Mouse (Mus musculus): ENCODE results near the gene Aldh6a1.

Gene Aldh6a1

DNA sequence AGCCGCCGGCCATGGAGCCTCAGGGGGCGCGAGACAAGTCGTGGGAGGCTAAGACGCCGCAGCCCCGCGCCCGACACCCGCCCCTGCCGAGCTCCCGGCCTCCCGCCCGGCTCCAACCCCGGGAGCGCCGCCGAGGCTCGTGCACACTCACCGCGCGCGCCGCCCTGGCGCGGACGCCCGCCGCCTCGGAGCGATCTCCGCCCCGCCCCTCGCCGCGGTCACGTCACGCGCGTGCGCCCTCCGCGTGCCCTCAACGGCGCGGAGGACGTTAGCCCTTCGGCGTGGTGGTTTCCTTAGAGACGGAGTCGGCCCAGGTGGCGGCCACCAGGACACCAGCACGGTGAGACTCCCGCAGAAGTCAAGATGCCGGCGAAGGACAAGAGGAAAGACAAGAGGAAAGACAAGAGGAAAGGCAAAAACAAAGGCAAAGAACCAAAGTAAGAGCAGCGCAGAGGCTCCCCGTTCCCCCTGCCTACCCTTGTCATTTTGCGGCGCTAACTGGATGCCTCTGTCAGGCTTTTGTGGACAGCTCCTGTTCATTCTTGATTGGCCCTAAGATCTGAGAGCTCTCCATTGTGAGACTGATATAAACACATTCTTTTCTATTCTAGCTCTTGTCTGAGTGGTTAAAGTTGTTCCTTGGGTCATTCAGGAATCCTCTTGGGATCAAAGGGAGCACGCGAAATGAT, 41.8 kb downstream of the Aldh6a1 start, which contains the start of the genes Entpd5 and Bbof1:
Gene Entpd5 (minus strand): TSS at position 211 of the 689 bp plus-strand sequence.
Gene Bbof1 (plus strand): TSS at position 253 of the 689 bp plus-strand sequence.
- peak; percentile 92 for DNase-seq (ENCODE audit: low read depth)

GRCm38 (mm10) chr12:84407874-84408818, 42.7 kb downstream of the Aldh6a1 start:
- peak; percentile 86 for DNase-seq (ENCODE audit: low read depth)

GRCm38 (mm10) chr12:84407259-84407658, 43.5 kb downstream of the Aldh6a1 start:
- DNase-seq (ENCODE audit: low read depth) = peak; percentile 26

- peak; percentile 18 for DNase-seq (ENCODE audit: low read depth)
Observed at GRCm38 (mm10) chr12:84404541-84404940, 46.3 kb downstream of the Aldh6a1 start.

DNA sequence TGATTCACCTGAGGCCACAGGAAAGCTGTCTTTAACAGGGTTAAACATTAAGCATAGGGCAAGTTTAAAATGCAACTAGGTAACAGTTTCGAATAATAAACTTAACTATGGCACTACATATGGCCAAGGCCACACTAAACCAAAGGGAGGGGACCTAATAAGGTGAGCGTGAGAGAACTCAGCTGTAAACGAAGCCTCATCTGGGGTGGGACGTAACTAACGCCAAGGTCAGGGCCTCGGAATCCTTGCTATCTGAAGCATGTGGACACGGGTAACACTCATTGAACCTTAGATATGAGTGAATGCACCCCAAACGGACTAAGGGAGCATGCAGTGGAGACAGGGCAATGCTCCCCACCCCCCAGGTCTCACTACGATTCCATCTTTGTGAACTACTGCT, 47.9 kb downstream of the Aldh6a1 start:
- DNase-seq (ENCODE audit: low read depth) = no peak

DNA sequence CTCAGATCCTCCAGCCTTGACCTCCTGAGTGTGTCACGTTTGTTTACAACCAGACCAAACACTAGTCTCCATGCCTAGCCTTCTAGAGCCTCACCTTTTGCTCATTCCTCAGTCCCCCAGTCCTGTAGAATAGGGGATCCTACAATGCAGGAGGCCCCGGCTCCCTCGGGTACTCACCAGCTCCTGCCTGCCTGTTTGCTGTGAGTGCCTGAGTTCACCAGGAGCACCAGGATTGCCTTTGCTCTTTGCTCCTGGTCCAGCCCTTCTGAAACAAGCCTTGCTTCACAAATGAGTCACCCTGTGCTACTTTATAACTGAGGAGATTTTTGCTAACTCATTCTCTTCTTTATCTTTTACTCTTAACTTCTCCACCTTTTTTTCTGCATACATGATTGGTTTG, 50.2 kb downstream of the Aldh6a1 start:
- DNase-seq (ENCODE audit: low read depth) = no peak

GRCm38 (mm10) chr12:84400068-84400467, 50.7 kb downstream of the Aldh6a1 start:
- DNase-seq (ENCODE audit: low read depth) = no peak

GRCm38 (mm10) chr12:84399663-84400062, 51.1 kb downstream of the Aldh6a1 start:
- DNase-seq (ENCODE audit: low read depth) = no peak

DNA sequence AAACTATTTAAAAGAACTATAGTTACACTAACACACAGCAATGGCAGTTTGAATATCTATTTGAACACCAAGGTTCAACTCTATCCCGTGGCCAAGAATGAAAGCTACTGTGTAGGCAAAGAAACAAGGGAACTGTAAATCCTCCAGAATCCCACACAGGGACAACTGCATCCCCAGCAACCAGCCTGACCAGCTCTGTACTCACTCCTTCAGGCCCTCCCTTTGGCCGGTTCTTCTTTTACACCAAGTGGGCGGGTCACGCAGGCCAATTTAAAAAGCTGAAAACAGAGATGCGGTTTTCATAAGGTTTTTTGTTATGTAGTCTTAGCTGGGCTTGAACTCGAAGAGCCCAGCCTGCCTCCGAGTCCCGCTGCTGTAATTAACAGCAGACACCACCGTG, 51.7 kb downstream of the Aldh6a1 start:
- no peak for DNase-seq (ENCODE audit: low read depth)

DNA sequence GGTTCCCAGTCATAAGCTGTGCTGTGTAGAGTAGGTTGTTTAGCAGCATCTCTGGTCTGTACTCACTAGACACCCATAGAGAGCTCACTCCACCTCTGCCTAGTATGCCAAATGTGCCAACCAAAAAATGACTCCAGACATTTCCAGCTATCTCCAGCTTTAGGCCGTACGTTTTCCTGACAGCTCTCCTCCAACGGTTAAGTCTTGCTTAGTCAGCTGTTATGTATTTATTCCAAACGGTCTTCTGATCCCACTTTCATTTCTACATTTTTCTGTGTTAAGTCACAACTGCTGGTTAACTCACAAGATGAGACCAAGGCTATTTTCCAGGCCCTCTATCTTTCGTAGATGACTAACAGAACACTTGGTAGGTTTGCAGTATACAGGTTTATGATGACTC, 52.2 kb downstream of the Aldh6a1 start:
- DNase-seq (ENCODE audit: low read depth) = no peak

GRCm38 (mm10) chr12:84397685-84398084, 53.1 kb downstream of the Aldh6a1 start:
- DNase-seq (ENCODE audit: low read depth) = no peak

DNA sequence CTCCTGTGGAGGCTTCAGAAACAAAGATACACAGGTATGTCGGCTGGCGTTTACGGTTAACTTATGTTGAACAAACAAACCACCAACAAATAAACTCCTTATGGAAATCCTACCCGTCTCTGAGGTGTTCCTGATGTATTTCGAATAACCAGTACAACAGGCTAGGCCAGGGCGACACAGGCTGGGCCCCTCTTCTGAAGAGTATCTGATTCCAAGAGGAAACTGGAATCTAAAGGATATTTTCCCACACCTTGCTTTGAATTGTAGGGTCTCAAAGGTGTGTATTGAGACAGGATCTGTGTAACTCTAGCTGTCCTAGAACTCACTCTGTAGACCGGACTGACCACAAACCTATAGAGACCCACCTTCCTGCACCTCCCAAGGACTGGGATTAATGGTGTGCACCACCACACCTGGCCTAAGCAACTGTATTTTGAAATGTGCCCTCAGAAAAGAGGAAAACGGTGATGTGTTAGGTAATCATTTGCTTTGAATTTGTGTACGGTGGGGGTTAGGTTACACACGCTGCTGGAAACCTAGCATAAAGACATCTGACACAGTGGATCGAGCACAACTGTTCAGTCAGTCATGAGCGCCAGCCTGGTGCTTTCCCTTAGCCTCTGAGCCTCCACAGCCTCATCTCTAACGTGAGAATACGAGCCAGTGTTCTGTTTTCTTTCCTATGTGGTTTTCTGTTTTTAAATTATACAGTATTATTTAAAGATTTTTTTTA, 53.7 kb downstream of the Aldh6a1 start:
- no peak for DNase-seq (ENCODE audit: low read depth)

- no peak for DNase-seq (ENCODE audit: low read depth)
Observed at GRCm38 (mm10) chr12:84393847-84394246, 57.0 kb downstream of the Aldh6a1 start.

DNA sequence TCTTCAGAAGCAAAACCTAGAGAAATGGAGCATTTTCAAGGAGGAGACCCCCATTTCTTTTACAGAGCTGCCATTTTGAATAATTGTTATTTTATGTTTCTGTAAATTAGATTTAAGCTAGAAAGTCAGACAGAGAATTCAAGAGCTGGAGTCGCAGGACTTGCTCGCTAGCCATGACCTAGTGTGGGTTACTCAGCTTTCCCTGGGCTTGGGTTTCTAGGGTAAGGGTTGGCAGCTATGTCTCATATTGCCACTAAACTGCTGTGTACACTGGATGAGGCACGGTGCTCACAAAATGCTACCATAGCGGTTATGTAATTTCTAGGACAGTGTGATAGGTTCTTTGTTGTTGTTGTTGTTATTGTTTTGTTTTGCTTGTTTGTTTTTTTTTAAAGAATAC, 58.1 kb downstream of the Aldh6a1 start:
- no peak for DNase-seq (ENCODE audit: low read depth)

DNA sequence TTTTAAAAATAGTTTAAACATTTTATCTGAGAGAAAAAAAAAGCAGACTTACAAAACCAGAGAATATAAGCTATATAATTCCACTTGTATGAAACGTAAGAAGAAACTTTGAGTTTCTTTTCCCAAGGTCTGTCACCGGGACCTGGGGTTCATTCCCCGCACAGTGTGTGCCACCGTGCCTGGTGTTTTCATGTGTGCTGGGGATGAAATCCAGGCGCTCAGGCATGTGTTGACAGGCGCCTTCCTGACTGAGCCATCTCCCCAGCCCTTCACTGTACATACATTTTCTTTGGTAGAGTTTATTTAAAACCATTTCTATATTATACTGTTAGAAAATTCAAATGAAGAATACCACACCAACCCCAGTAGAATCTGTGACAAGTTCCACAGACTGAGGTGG, 60.5 kb downstream of the Aldh6a1 start:
- no peak for DNase-seq (ENCODE audit: low read depth)

DNA sequence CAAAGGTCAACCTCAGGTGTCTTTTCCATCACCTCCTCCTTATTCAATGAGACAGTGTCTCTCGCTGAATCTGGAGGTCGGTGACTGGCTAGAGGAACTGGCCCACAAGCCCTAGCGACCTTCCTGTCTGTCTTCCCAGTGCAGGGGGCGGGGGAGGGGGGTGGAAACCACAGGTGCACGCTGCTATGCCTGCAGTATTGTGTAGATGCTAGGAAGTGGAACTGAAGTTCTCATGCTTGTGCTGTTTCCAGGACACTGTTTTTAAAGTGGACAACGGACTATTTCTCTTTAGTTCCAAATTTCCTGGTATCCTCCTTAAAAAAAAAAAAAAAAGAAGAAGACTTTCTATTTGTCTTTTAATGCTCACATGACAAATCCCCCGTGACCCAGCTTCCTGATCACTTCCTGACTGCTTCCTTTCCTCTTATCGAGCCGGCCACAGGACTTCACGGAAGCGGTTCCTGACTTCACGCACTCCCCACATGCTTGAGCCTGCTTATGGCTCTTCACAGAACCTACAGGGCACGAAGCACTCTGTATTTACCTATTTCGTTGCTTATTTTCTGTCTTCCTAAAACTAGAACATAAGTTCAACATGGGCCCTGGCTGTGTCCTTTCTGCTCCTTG, 61.9 kb downstream of the Aldh6a1 start:
- DNase-seq (ENCODE audit: low read depth) = peak; percentile 38

DNA sequence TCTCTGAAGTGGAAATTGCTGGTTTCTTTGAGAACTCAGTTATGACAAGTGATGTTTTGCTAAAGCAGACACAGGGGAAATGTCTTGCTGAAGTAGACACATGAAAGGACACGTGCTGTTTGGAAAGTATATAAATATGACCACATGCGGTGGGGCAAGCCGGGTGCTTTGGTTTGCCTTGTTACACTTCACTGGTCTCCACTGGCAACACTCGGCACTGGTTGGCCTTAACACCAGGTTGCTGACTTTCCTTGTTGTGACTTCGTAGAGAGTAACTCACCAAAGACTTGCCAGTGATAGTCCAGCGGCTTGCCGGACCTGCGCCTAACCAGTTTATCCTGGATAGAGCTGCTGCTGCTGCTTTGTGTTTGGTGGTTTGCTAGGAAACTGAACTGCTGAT, 62.7 kb downstream of the Aldh6a1 start:
- DNase-seq (ENCODE audit: low read depth) = no peak

DNA sequence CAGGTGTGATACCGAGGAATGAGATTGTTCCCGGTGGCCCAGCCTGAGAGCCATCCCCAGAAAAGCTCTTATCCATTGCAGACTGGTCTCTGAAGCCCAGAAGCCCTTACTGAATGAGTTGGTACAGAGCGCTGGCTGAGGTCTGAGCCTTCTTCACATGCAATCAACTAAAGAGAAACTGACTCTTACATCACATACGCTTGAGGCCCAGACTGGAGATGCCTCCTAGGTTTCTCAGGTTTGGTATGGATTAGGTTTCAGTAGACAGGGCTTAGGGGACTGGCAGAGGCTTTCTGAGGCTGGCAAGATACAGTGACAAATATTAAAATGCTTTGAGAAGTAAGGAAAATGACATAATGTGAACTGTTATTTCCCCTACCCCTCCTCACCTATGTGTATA, 65.4 kb downstream of the Aldh6a1 start:
- DNase-seq (ENCODE audit: low read depth) = no peak

- no peak for DNase-seq (ENCODE audit: low read depth)
Observed at GRCm38 (mm10) chr12:84384644-84385081, 66.1 kb downstream of the Aldh6a1 start.

DNA sequence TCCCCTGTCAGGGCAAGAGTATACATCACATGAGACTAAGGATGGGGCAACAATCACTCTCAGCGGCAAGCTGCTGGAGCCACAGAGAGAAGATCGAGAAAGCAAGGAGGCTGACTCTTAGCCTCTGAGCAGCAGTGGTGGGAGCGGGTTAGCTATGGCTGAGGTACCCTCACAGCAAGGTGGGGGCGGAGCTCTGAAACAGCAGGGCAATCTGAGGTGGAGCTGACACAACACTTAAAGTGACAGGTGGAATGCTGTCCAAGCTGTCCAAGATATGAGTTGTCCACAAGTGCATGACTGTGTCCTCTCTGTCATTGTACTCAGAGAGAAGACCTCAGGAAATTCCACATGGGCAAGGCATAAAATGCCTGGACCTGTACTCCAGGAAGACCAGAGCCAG, 68.4 kb downstream of the Aldh6a1 start:
- no peak for DNase-seq (ENCODE audit: low read depth)

Measured in naive thymus-derived CD4-positive, alpha-beta T cell, adult 2 months (primary cell).